8 mouse cellular contexts compared by ENCODE assay signal in the genomic region with DNA sequence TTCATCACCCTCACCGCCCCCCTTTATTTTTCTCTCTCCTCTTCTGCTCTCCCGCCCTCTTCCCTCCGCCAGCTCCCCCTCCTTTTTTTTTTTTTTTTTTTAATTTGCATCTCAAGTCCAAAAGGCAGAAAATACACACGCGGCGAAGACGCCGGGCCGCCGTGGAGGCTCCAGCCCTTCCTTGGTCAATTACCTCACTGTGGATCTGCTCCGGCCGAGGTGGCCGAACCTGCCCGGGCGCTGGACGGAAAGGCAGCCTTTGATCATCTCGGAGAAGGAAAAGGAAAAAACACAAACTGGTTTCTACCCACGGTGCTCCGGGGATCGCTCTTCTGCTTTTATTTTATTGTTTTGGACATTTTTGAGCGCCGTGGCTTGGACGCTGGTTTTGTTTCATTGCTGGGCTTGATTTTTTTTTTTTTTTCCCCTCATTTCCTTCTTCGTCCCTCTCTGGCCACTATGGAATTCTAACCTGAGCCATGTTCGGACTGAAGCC.
DNase-seq lines count a peak whose midpoint lies in the region; ATAC-seq lines count a peak whose summit lies in the region.

No protein-coding gene starts in this region.

- peak overlapping the region; percentile 95 for H3K9ac ChIP-seq in heart, embryonic 13.5 days
- H3K9ac ChIP-seq in forebrain, embryonic 13.5 days = peak overlapping the region; percentile 98
- H3K9ac ChIP-seq in midbrain, embryonic 15.5 days = peak overlapping the region; percentile 75

- intact Hi-C loops in heart, postnatal 14 days (cut with DNase I) = loop anchor here (5.0 kb wide), 1 partner anchor 71 kb away; no protein-coding TSS in a partner anchor

- H3K4me3 ChIP-seq in heart, embryonic 13.5 days = peak overlapping the region; percentile 81
- H3K4me3 ChIP-seq in forebrain, embryonic 13.5 days = peak overlapping the region; percentile 95
- H3K4me3 ChIP-seq in midbrain, embryonic 15.5 days = peak overlapping the region; percentile 61

- no peak for DNase-seq in heart, postnatal 14 days
- peak; percentile 67 for DNase-seq in Muller cell, postnatal 12 days (ENCODE audit: inconsistent ontology term)
- DNase-seq in kidney, postnatal 25 days = peak; percentile 57 to 79
- DNase-seq in frontal cortex, postnatal 10 days (ENCODE audit: low spot score in 2 of 2) = no peak
- DNase-seq in adrenal gland, postnatal 4 days (ENCODE audit: low spot score in 2 of 2) = no peak

- H3K4me1 ChIP-seq in heart, embryonic 13.5 days = peaks cover 77% of the 10 kb centered on the region
- H3K4me1 ChIP-seq in forebrain, embryonic 13.5 days = peaks cover 82% of the 10 kb centered on the region
- H3K4me1 ChIP-seq in midbrain, embryonic 15.5 days = peaks cover 80% of the 10 kb centered on the region

- under 1% methylated on average over 23 of the region's 25 CpGs for WGBS in heart, embryonic 13.5 days
- WGBS in forebrain, embryonic 13.5 days = under 1% methylated on average over 24 of the region's 25 CpGs
- under 1% methylated on average over 25 of the region's 25 CpGs for WGBS in midbrain, embryonic 15.5 days

- H3K27me3 ChIP-seq in heart, embryonic 13.5 days (replicated peaks) = no peaks in the 10 kb centered on the region
- H3K27me3 ChIP-seq in forebrain, embryonic 13.5 days = no peaks in the 10 kb centered on the region
- H3K27me3 ChIP-seq in midbrain, embryonic 15.5 days (replicated peaks) = no peaks in the 10 kb centered on the region

- H3K4me2 ChIP-seq in heart, embryonic 13.5 days = peak overlapping the region; percentile 92
- H3K4me2 ChIP-seq in forebrain, embryonic 13.5 days = peak overlapping the region; percentile 94
- H3K4me2 ChIP-seq in midbrain, embryonic 15.5 days = peak overlapping the region; percentile 91

- peak overlapping the region; percentile 97 for H3K27ac ChIP-seq in heart, embryonic 13.5 days (replicated peaks)
- H3K27ac ChIP-seq in forebrain, embryonic 13.5 days = peak overlapping the region; percentile 100
- H3K27ac ChIP-seq in midbrain, embryonic 15.5 days = peak overlapping the region; percentile 100

- no peak for ATAC-seq in heart, embryonic 13.5 days (ENCODE audit: extremely low read depth, insufficient number of reproducible peaks, low FRiP score, low TSS enrichment)
- 0 out of 2 replicates have a peak, but pooled peaks have one; percentile 0 for ATAC-seq in forebrain, embryonic 13.5 days
- ATAC-seq in midbrain, embryonic 15.5 days (replicated peaks) = no peak

- H3K36me3 ChIP-seq in heart, embryonic 13.5 days = no peaks in the 10 kb centered on the region
- no peaks in the 10 kb centered on the region for H3K36me3 ChIP-seq in forebrain, embryonic 13.5 days (ENCODE audit: poor library complexity, severe bottlenecking)
- no peaks in the 10 kb centered on the region for H3K36me3 ChIP-seq in midbrain, embryonic 15.5 days (replicated peaks)

- no peaks in the 10 kb centered on the region for H3K9me3 ChIP-seq in heart, embryonic 13.5 days
- no peaks in the 10 kb centered on the region for H3K9me3 ChIP-seq in forebrain, embryonic 13.5 days (replicated peaks)
- no peaks in the 10 kb centered on the region for H3K9me3 ChIP-seq in midbrain, embryonic 15.5 days

Comparison
In these comparisons a context has a peak if more than half of its experiments do, and no peak if none do; other contexts are left out.
1. DNase-seq: peak in Muller cell, postnatal 12 days (single experiment) and kidney, postnatal 25 days (2 of 2); none in heart, postnatal 14 days (0 of 2), frontal cortex, postnatal 10 days (0 of 2) and adrenal gland, postnatal 4 days (0 of 2).
2. Peak in every context shown above with its lines, with median percentiles within 50 percentile points of each other: H3K27ac ChIP-seq, H3K4me2 ChIP-seq, H3K4me3 ChIP-seq and H3K9ac ChIP-seq.